11 mouse cellular contexts compared by ENCODE assay signal in the genomic region with DNA sequence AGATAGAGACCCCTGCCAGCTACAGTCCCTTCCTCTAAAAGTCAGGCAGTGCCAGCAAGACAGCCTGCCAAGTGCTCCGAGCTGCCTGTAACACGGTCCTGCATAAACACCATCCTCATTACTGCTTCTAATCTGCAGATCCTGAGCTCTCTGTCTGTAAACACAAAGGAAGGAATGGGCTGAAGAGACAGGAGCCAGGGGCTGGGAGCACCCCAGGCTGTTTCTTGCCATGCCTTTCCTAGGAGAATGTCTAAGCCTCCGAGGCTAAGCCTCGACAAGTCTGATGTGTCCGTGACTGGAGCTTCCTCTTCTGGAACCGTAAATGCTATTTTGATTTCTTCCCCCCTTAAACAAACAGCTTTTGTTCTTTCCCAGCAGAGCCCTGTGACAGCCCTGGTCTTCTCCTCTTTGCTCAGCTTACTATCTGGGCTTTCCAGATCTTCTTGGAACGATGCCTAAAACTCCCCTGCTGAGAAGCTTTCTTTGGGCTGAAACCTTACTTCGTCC. TPM values are rescaled to one million over a fixed set of nuclear protein-coding genes. Genes with fewer than 3 reads are reported as not detected.
DNase-seq lines count a peak whose midpoint lies in the region; ATAC-seq lines count a peak whose summit lies in the region.
"Had no signal": no experiment of that assay in that cellular context is flagged by ENCODE, and none has a peak within 500 bp of the region (broad histone marks: within the 10 kb centered on the region; RNA-seq: fewer than 3 reads in every experiment).

No protein-coding gene starts in this region.

- H3K9ac ChIP-seq in forebrain, embryonic 13.5 days: peak overlapping the region; percentile 34; the same call in 1 of the 2 replicates
- H3K9ac ChIP-seq in midbrain, embryonic 15.5 days: no peak overlapping the region
- H3K9ac ChIP-seq: limb, embryonic 12.5 days had no signal

- no peak overlapping the region for H3K4me3 ChIP-seq in forebrain, embryonic 13.5 days
- no peak overlapping the region for H3K4me3 ChIP-seq in midbrain, embryonic 15.5 days
- H3K4me3 ChIP-seq: limb, embryonic 12.5 days had no signal

- H3K4me2 ChIP-seq in forebrain, embryonic 13.5 days: peak overlapping the region; percentile 22; the same call in 1 of the 2 replicates
- H3K4me2 ChIP-seq in midbrain, embryonic 15.5 days: no peak overlapping the region
- H3K4me2 ChIP-seq: limb, embryonic 12.5 days had no signal

- peaks cover 28% of the 10 kb centered on the region for H3K4me1 ChIP-seq in forebrain, embryonic 13.5 days
- peaks cover 20% of the 10 kb centered on the region for H3K4me1 ChIP-seq in midbrain, embryonic 15.5 days

- H3K27me3 ChIP-seq in forebrain, embryonic 13.5 days: no peaks in the 10 kb centered on the region
- no peaks in the 10 kb centered on the region for H3K27me3 ChIP-seq in midbrain, embryonic 15.5 days (replicated peaks)
- H3K27me3 ChIP-seq: limb, embryonic 12.5 days had no signal

- peak; percentile 71 for ATAC-seq in forebrain, embryonic 13.5 days
- ATAC-seq in midbrain, embryonic 15.5 days (replicated peaks): peak; percentile 70
- no peak for ATAC-seq in granulocyte monocyte progenitor cell, adult 5-6 weeks (replicated peaks; ENCODE audit: poor library complexity, severe bottlenecking)

- no peaks in the 10 kb centered on the region for H3K36me3 ChIP-seq in forebrain, embryonic 13.5 days (ENCODE audit: poor library complexity, severe bottlenecking)
- H3K36me3 ChIP-seq in midbrain, embryonic 15.5 days (replicated peaks): no peaks in the 10 kb centered on the region
- H3K36me3 ChIP-seq: limb, embryonic 12.5 days had no signal

- WGBS in forebrain, embryonic 13.5 days: 12% methylated on average over 8 of the region's 8 CpGs
- WGBS in midbrain, embryonic 15.5 days: 8% methylated on average over 8 of the region's 8 CpGs

- intact Hi-C loops in left cerebral cortex, postnatal 4 days (cut with DNase I): no loop called here
- intact Hi-C loops in left cerebral cortex, postnatal 25 days (cut with DNase I): no loop called here

- DNase-seq in cerebellum, postnatal 10 days: peak; percentile 58 to 59
- no peak for DNase-seq in cerebellum, adult 9-11 months
- peak; percentile 27 for DNase-seq in left cerebral cortex, postnatal 4 days
- DNase-seq in left cerebral cortex, postnatal 25 days (ENCODE audit: low spot score in 2 of 2): no peak
- no peak for DNase-seq in adrenal gland, postnatal 4 days (ENCODE audit: low spot score in 2 of 2)
- DNase-seq: kidney, postnatal 10 days; spleen, adult 18-20 months had no signal

- peak overlapping the region; percentile 54 for H3K27ac ChIP-seq in forebrain, embryonic 13.5 days
- H3K27ac ChIP-seq in midbrain, embryonic 15.5 days: peak overlapping the region; percentile 28
- H3K27ac ChIP-seq: limb, embryonic 12.5 days had no signal

- peaks cover 2% of the 10 kb centered on the region; the same call in 1 of the 2 replicates for H3K9me3 ChIP-seq in forebrain, embryonic 13.5 days (replicated peaks)
- H3K9me3 ChIP-seq in midbrain, embryonic 15.5 days: no peaks in the 10 kb centered on the region

RNA-seq across cellular contexts. Expression of gene Ccdc3, which starts 24.7 kb away (rescaled TPM):
- total RNA-seq in left cerebral cortex, postnatal 4 days (2021): 1 to 10 TPM; 6.0 to 6.8 TPM
- total RNA-seq in left cerebral cortex, postnatal 25 days (2021): 10 to 100 TPM; 18.6 to 20.2 TPM
- polyA plus RNA-seq in forebrain, embryonic 13.5 days (2015; fragmentation: Nextera tagmentation; extraction: Ambion mirVana): 2.0 and 2.7 TPM in 2 replicates
- 7.3 and 8.3 TPM in 2 replicates for polyA plus RNA-seq in midbrain, embryonic 15.5 days (2015; fragmentation: Nextera tagmentation; extraction: Ambion mirVana)
- total RNA-seq in adrenal gland, postnatal 4 days (2021): 10 to 100 TPM; 11.0 to 12.8 TPM
- total RNA-seq in granulocyte monocyte progenitor cell, adult 5-6 weeks (2014; fragmentation: Nextera tagmentation): not detected in 2 replicates
- total RNA-seq in granulocyte monocyte progenitor cell, adult 5-6 weeks (2017): not detected in 2 replicates

RNA-seq across cellular contexts. Expression of gene Optn, which starts 49.0 kb away (rescaled TPM):
- total RNA-seq in left cerebral cortex, postnatal 4 days (2021): 10 to 100 TPM; 20.8 to 24.9 TPM
- total RNA-seq in left cerebral cortex, postnatal 25 days (2021): 10 to 100 TPM; 17.4 TPM
- 2.8 and 3.3 TPM in 2 replicates for polyA plus RNA-seq in forebrain, embryonic 13.5 days (2015; fragmentation: Nextera tagmentation; extraction: Ambion mirVana)
- polyA plus RNA-seq in midbrain, embryonic 15.5 days (2015; fragmentation: Nextera tagmentation; extraction: Ambion mirVana): 15.7 and 18.9 TPM in 2 replicates
- 10 to 100 TPM; 37.0 to 40.4 TPM for total RNA-seq in adrenal gland, postnatal 4 days (2021)
- total RNA-seq in granulocyte monocyte progenitor cell, adult 5-6 weeks (2014; fragmentation: Nextera tagmentation): 0.68 and 4.2 TPM in 2 replicates
- total RNA-seq in granulocyte monocyte progenitor cell, adult 5-6 weeks (2017): 3.7 and 7.2 TPM in 2 replicates

Comparison
In these comparisons a context has a peak if more than half of its experiments do, and no peak if none do; other contexts are left out.
1. DNase-seq: peak in cerebellum, postnatal 10 days (2 of 2) and left cerebral cortex, postnatal 4 days (single experiment); none in cerebellum, adult 9-11 months (single experiment), left cerebral cortex, postnatal 25 days (0 of 2) and adrenal gland, postnatal 4 days (0 of 2).
2. RNA of gene Ccdc3, which starts 24.7 kb away (total RNA-seq): 18.6 to 20.2 TPM in left cerebral cortex, postnatal 25 days, 11.0 to 12.8 TPM in adrenal gland, postnatal 4 days and 6.0 to 6.8 TPM in left cerebral cortex, postnatal 4 days; not detected in granulocyte monocyte progenitor cell, adult 5-6 weeks; every median in the first group is over 4 times any median in the second.